Mouse (Mus musculus) kidney, postnatal 4 days (tissue): ENCODE measurements around the gene Tspan33.
"Not testable (repeated sequence)": the region's sequence is repeated elsewhere in the genome, so short reads cannot be mapped to it uniquely, and the experiment has no call there.

ENCODE experiments used
- DNase-seq, 2 experiments: peaks; one replicate each; pipeline ENCODE4 v3.0.0; 2021; ENCODE audit warnings: mixed read lengths in 2 of 2

The Tspan33 gene

DNA sequence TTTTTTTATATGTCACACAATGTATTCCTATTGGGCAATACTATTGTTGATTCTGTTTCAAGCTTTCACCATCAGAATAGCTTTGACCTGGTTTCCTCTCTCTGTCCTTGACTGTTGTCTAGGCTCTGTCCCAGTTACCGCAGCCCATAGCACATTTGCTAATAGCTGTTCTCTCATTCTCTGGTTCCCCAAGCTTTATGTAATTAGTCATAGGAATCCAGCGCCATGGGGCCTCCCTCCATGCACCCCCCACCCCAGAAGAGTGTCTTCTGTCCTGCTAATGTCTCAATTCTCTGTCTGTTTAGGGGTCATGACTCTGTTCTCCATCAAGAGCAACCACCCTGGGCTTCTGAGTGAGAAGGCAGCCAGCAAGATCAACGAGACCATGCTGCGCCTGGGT, 62.5 kb downstream of the Tspan33 start:
- no peak for DNase-seq

DNA sequence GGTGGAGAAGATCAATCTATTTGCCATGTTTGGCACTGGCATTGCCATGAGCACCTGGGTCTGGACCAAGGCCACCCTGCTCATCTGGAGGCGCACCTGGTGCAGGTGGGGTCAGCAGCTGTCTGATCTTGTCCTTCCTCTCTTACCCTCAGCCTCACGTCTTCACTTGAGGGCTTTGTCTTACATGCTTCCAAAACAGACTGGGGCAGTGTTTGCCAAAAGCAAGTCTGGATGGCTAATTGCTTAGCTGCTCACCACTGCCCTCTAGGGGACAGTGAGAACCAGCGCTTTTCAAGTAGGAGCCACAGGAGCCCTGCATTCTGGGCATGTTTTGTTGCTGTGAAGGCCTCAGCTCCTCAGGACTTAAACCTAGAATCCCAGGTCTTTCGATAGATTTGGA, 64.4 kb downstream of the Tspan33 start:
- peak; percentile 76 to 84 for DNase-seq

DNA sequence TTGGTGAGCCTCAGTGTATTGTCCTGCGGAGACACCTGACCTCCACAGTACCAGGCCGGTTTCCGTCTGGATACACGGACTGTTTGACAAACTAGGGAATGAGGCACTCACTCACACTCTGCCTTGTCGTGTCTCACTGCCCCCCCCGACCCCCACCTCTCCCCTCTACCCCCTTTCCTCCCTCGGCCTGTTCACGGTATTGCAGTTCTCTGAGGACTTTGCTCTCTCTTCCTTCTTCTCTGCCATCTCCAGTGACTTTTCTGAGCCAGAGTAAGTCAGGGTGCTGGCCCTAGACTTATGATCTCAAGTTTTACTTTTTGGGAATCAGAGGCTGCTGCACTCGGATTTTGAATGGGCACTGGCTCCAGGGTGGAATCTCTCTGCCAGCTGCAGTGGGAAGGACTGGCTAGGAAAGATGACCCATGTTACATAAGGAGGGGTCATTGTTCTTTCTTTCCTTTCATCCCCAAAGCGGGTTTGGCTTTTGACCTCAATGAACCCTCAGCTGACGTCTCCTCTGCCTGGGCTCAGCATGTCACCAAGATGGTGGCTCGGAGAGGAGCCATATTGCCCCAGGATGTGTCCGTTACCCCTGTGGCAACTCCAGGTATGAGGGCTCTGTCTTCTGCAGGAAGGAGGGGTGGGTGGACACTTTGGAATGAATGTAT, 65.1 kb downstream of the Tspan33 start:
- DNase-seq, result peak in 1 of 2 experiments; percentile 31

DNA sequence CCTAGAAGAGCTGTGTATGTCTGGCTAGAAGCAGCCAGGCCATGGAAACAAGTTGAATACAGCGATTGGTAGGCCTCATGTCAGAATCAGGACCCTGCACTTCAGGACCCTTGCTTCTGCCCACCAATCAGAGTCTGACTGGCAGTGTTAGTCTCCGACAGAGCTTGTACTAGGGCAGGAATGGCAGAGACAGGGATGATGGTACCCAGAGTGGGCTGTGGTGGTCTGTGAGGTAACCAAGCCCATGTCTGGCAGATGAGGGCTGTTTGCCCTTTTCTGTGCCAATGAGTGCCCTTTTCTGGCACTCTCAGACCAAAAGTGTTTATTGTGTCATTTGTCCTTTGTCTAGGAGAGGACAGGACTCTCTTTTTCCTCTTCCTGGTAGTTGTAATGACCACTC, 66.4 kb downstream of the Tspan33 start:
- not testable (repeated sequence) for DNase-seq

DNA sequence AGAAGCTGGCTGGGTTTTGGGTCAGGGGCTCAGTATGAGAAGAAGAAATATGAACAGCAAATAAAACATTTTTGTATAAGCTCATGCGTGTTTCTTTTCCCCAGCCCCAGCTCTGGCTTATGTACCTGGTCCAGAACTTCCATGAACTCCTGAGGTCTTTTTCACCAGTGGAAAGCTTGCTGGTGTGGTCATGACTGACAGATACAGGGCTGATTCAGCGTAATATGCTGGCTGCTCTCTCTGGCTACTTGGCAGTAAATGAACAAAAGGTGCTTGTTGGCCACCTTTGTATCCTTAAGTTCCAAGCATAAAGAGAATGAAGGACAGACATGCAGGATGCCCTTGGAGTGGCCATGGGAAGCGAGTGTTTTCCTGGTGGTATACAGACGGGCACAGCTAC, 67.3 kb downstream of the Tspan33 start:
- no peak for DNase-seq

DNA sequence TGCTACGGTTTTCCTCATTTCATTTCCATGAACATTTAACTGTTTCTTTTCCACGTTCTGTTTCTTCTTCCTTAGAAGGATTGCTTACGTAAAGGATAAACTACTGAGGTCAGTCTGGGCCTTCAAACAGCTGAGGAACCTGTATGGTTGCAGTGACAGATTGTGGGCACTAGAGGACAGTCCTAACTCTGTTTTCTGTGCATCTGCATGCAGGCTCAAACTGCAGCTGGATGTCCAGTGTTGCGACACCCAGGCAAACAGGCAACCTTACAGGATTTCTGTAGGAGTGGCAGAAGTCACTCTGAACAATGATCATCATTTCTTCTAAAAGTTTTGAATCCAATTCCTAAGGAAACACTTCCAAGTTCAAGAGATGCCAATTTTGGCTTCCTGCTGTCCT, 68.5 kb downstream of the Tspan33 start:
- peak; percentile 30 to 40 for DNase-seq

DNA sequence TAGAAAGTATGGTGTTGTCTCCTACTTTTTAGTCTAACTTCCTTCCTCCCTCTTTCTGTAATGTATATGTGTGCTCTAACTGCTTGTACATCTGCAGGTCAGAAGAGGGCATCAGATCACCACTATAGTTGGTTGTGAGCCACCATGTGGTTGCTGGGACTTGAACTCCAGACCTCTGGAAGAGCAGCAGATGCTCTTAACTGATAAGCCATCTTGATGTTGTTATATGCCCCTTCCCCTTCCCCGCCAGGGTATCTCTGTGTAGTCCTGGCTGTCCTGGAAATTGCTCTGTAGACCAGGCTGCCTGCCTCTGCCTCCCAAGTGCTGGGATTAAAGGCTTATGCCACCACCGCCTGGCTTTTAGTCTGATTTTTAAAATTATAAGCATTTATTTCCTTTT, 72.9 kb downstream of the Tspan33 start:
- DNase-seq, result no peak
